Mouse (Mus musculus) lung, adult 18-20 months (tissue): ENCODE measurements around the gene Tm9sf2.
"Not testable (repeated sequence)": the region's sequence is repeated elsewhere in the genome, so short reads cannot be mapped to it uniquely, and the experiment has no call there.

Source experiments
- DNase-seq, 2 experiments: peaks; one replicate each; pipeline ENCODE4 v3.0.0; 2022; ENCODE audit warnings: mixed read lengths in 2 of 2

The Tm9sf2 gene

GRCm38 (mm10) chr14:122106822-122107468 is at the start of gene Tm9sf2:
Gene Tm9sf2, plus strand, starts transcription at chr14:122107038.
- peak; percentile 94 to 95 for DNase-seq

GRCm38 (mm10) chr14:122057941-122058346 is 48.9 kb upstream of the Tm9sf2 start:
- DNase-seq: no peak

- peak; percentile 77 to 81 for DNase-seq
Measured at GRCm38 (mm10) chr14:122060642-122061041, 46.2 kb upstream of the Tm9sf2 start.

- DNase-seq: no peak
Measured at GRCm38 (mm10) chr14:122061376-122061775, 45.5 kb upstream of the Tm9sf2 start.

GRCm38 (mm10) chr14:122062411-122063090 is 44.3 kb upstream of the Tm9sf2 start:
- no peak for DNase-seq

- no peak for DNase-seq
Measured at GRCm38 (mm10) chr14:122063599-122063998, 43.2 kb upstream of the Tm9sf2 start.

- peak; percentile 61 to 64 for DNase-seq
Measured at GRCm38 (mm10) chr14:122064519-122064918, 42.3 kb upstream of the Tm9sf2 start.

- DNase-seq: peak in 1 of 2 experiments; percentile 13
Measured at GRCm38 (mm10) chr14:122066243-122066642, 40.6 kb upstream of the Tm9sf2 start.

- DNase-seq: not testable (repeated sequence)
Measured at GRCm38 (mm10) chr14:122068036-122068435, 38.8 kb upstream of the Tm9sf2 start.

GRCm38 (mm10) chr14:122068801-122069695 is 37.8 kb upstream of the Tm9sf2 start:
- no peak for DNase-seq

- no peak for DNase-seq
Measured at GRCm38 (mm10) chr14:122069948-122070347, 36.9 kb upstream of the Tm9sf2 start.

- DNase-seq: no peak
Measured at GRCm38 (mm10) chr14:122073422-122073821, 33.4 kb upstream of the Tm9sf2 start.

- no peak for DNase-seq
Measured at GRCm38 (mm10) chr14:122074360-122074759, 32.5 kb upstream of the Tm9sf2 start.

GRCm38 (mm10) chr14:122075485-122076200 is 31.2 kb upstream of the Tm9sf2 start:
- DNase-seq: no peak

GRCm38 (mm10) chr14:122077017-122077416 is 29.8 kb upstream of the Tm9sf2 start:
- DNase-seq: no peak

GRCm38 (mm10) chr14:122079428-122079827 is 27.4 kb upstream of the Tm9sf2 start:
- peak; percentile 45 to 53 for DNase-seq

- DNase-seq: no peak
Measured at GRCm38 (mm10) chr14:122079921-122080320, 26.9 kb upstream of the Tm9sf2 start.

- DNase-seq: no peak
Measured at GRCm38 (mm10) chr14:122081308-122081707, 25.5 kb upstream of the Tm9sf2 start.

- no peak for DNase-seq
Measured at GRCm38 (mm10) chr14:122083499-122083898, 23.3 kb upstream of the Tm9sf2 start.

GRCm38 (mm10) chr14:122087956-122088355 is 18.9 kb upstream of the Tm9sf2 start:
- no peak for DNase-seq

GRCm38 (mm10) chr14:122092363-122092762 is 14.5 kb upstream of the Tm9sf2 start:
- no peak for DNase-seq

GRCm38 (mm10) chr14:122096331-122096730 is 10.5 kb upstream of the Tm9sf2 start:
- DNase-seq: no peak

GRCm38 (mm10) chr14:122099584-122099983 is 7.3 kb upstream of the Tm9sf2 start:
- DNase-seq: no peak
